Mouse (Mus musculus): ENCODE data around the gene Sigmar1.
"Not testable (repeated sequence)": the region's sequence is repeated elsewhere in the genome, so short reads cannot be mapped to it uniquely, and the experiment has no call there.

Sigmar1 gene

GRCm38 (mm10) chr4:41755338-41756305 is at the start of gene Sigmar1:
Gene Sigmar1 (minus strand): TSS chr4:41756157.
- DNase-seq (ENCODE audit: low read depth, low spot score): peak; percentile 93
- Histone ChIP-seq H3K36me3 (ENCODE audit: control insufficient read depth, insufficient read depth, low read length, poor library complexity, severe bottlenecking) (peaks cover 3% of the 10 kb centered on the region), H3K27me3 (ENCODE audit: control insufficient read depth, insufficient read depth, low read length, poor library complexity, severe bottlenecking) (no peaks in the 10 kb centered on the region)

- not testable (repeated sequence) for H3K36me3 ChIP-seq (ENCODE audit: control insufficient read depth, insufficient read depth, low read length, poor library complexity, severe bottlenecking)
Measured at GRCm38 (mm10) chr4:41783197-41783596, 27.2 kb upstream of the Sigmar1 start.

GRCm38 (mm10) chr4:41782711-41783110 is 26.8 kb upstream of the Sigmar1 start:
- not testable (repeated sequence) for H3K27me3 ChIP-seq (ENCODE audit: control insufficient read depth, insufficient read depth, low read length, poor library complexity, severe bottlenecking); DNase-seq (ENCODE audit: low read depth, low spot score); H3K36me3 ChIP-seq (ENCODE audit: control insufficient read depth, insufficient read depth, low read length, poor library complexity, severe bottlenecking)

More at GRCm38 (mm10) chr4:41783197-41783596, 27.2 kb upstream of the Sigmar1 start:
- H3K27me3 ChIP-seq (ENCODE audit: control insufficient read depth, insufficient read depth, low read length, poor library complexity, severe bottlenecking); DNase-seq (ENCODE audit: low read depth, low spot score): not testable (repeated sequence)

- not testable (repeated sequence) for H3K27me3 ChIP-seq (ENCODE audit: control insufficient read depth, insufficient read depth, low read length, poor library complexity, severe bottlenecking); DNase-seq (ENCODE audit: low read depth, low spot score); H3K36me3 ChIP-seq (ENCODE audit: control insufficient read depth, insufficient read depth, low read length, poor library complexity, severe bottlenecking)
Measured at GRCm38 (mm10) chr4:41781748-41782485, 26.0 kb upstream of the Sigmar1 start.

- DNase-seq (ENCODE audit: low read depth, low spot score); H3K36me3 ChIP-seq (ENCODE audit: control insufficient read depth, insufficient read depth, low read length, poor library complexity, severe bottlenecking); H3K27me3 ChIP-seq (ENCODE audit: control insufficient read depth, insufficient read depth, low read length, poor library complexity, severe bottlenecking): not testable (repeated sequence)
Measured at GRCm38 (mm10) chr4:41781271-41781670, 25.3 kb upstream of the Sigmar1 start.

- H3K27me3 ChIP-seq (ENCODE audit: control insufficient read depth, insufficient read depth, low read length, poor library complexity, severe bottlenecking); H3K36me3 ChIP-seq (ENCODE audit: control insufficient read depth, insufficient read depth, low read length, poor library complexity, severe bottlenecking); DNase-seq (ENCODE audit: low read depth, low spot score): not testable (repeated sequence)
Measured at GRCm38 (mm10) chr4:41775840-41776239, 19.9 kb upstream of the Sigmar1 start.

GRCm38 (mm10) chr4:41774506-41774905 is 18.5 kb upstream of the Sigmar1 start:
- peak; percentile 17 for DNase-seq (ENCODE audit: low read depth, low spot score)
- not testable (repeated sequence) for H3K27me3 ChIP-seq (ENCODE audit: control insufficient read depth, insufficient read depth, low read length, poor library complexity, severe bottlenecking); H3K36me3 ChIP-seq (ENCODE audit: control insufficient read depth, insufficient read depth, low read length, poor library complexity, severe bottlenecking)

- peak; percentile 93 for DNase-seq (ENCODE audit: low read depth, low spot score)
- not testable (repeated sequence) for H3K36me3 ChIP-seq (ENCODE audit: control insufficient read depth, insufficient read depth, low read length, poor library complexity, severe bottlenecking); H3K27me3 ChIP-seq (ENCODE audit: control insufficient read depth, insufficient read depth, low read length, poor library complexity, severe bottlenecking)
Measured at GRCm38 (mm10) chr4:41774002-41774401, 18.0 kb upstream of the Sigmar1 start, which contains the start of gene Ccl27a. Gene Ccl27a (minus strand): TSS chr4:41774247.

- H3K27me3 ChIP-seq (ENCODE audit: control insufficient read depth, insufficient read depth, low read length, poor library complexity, severe bottlenecking); H3K36me3 ChIP-seq (ENCODE audit: control insufficient read depth, insufficient read depth, low read length, poor library complexity, severe bottlenecking): not testable (repeated sequence)
- DNase-seq (ENCODE audit: low read depth, low spot score): peak; percentile 78
Measured at GRCm38 (mm10) chr4:41773502-41773901, 17.5 kb upstream of the Sigmar1 start.

GRCm38 (mm10) chr4:41772946-41773345 is 17.0 kb upstream of the Sigmar1 start:
- not testable (repeated sequence) for DNase-seq (ENCODE audit: low read depth, low spot score); H3K36me3 ChIP-seq (ENCODE audit: control insufficient read depth, insufficient read depth, low read length, poor library complexity, severe bottlenecking)

GRCm38 (mm10) chr4:41767301-41767700 is 11.3 kb upstream of the Sigmar1 start:
- not testable (repeated sequence) for DNase-seq (ENCODE audit: low read depth, low spot score); H3K27me3 ChIP-seq (ENCODE audit: control insufficient read depth, insufficient read depth, low read length, poor library complexity, severe bottlenecking); H3K36me3 ChIP-seq (ENCODE audit: control insufficient read depth, insufficient read depth, low read length, poor library complexity, severe bottlenecking)

More at GRCm38 (mm10) chr4:41772946-41773345, 17.0 kb upstream of the Sigmar1 start:
- H3K27me3 ChIP-seq (ENCODE audit: control insufficient read depth, insufficient read depth, low read length, poor library complexity, severe bottlenecking): not testable (repeated sequence)

GRCm38 (mm10) chr4:41763176-41763575 is 7.2 kb upstream of the Sigmar1 start:
- H3K36me3 ChIP-seq (ENCODE audit: control insufficient read depth, insufficient read depth, low read length, poor library complexity, severe bottlenecking); H3K27me3 ChIP-seq (ENCODE audit: control insufficient read depth, insufficient read depth, low read length, poor library complexity, severe bottlenecking); DNase-seq (ENCODE audit: low read depth, low spot score): not testable (repeated sequence)

GRCm38 (mm10) chr4:41762688-41763114 is 6.7 kb upstream of the Sigmar1 start:
- H3K36me3 ChIP-seq (ENCODE audit: control insufficient read depth, insufficient read depth, low read length, poor library complexity, severe bottlenecking); H3K27me3 ChIP-seq (ENCODE audit: control insufficient read depth, insufficient read depth, low read length, poor library complexity, severe bottlenecking); DNase-seq (ENCODE audit: low read depth, low spot score): not testable (repeated sequence)

GRCm38 (mm10) chr4:41762099-41762687 is 6.2 kb upstream of the Sigmar1 start:
- H3K36me3 ChIP-seq (ENCODE audit: control insufficient read depth, insufficient read depth, low read length, poor library complexity, severe bottlenecking): peaks cover 3% of the 10 kb centered on the region
- DNase-seq (ENCODE audit: low read depth, low spot score): no peak
- no peaks in the 10 kb centered on the region for H3K27me3 ChIP-seq (ENCODE audit: control insufficient read depth, insufficient read depth, low read length, poor library complexity, severe bottlenecking)
